Mouse (Mus musculus) monocyte, adult 59 days (primary cell): Measurements from ENCODE around the gene Gabre. TPM values are rescaled to one million over a fixed set of nuclear protein-coding genes. Genes with fewer than 3 reads are reported as not detected.

Experiments used
- total RNA-seq, 2 experiments: library from RNA; stranded (reverse); gene quantifications; one replicate each; pipeline ENCODE4 v1.2.4; 2023

The Gabre gene
- total RNA-seq = 1 to 10 TPM in 1 of 2 experiments, not detected in 1; 4.0 TPM

DNA sequence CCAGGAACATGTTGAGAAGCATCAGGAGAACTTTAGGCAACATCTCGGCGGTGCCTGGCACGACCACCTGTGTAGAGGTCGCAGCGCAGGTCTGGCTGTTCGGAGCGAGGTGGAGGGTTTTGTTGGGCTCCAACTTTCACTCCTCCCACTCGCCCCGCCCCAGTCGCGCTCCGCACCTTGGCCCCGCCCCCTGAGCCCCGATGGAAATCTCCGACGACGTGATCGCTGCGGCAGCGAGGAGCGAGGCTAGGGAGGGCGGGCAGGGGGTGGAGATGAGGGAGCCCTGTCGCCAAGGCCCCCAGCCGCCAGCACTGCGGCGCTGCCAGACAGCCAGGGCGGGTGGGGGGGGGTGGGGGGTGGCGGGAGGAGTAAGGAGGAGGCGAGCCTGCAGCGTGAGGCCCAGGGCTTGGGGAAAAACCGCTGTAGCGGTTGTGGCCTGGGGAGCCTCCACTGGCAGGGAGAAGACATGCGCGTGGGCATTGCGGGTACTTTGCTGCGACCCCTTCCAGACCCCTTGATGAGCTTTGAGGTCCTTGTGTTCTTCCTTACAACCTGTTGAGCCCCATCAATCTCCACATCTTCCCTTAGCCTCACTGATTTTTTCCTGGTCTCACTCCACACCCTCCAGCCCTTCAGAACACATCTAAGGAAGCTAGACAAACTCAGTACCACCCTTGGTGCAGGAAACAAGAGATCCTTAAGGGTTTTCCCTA is at the start of gene Gabre:
TSS of gene Gabre (minus strand) at position 145 of the 713 bp plus-strand sequence.

DNA sequence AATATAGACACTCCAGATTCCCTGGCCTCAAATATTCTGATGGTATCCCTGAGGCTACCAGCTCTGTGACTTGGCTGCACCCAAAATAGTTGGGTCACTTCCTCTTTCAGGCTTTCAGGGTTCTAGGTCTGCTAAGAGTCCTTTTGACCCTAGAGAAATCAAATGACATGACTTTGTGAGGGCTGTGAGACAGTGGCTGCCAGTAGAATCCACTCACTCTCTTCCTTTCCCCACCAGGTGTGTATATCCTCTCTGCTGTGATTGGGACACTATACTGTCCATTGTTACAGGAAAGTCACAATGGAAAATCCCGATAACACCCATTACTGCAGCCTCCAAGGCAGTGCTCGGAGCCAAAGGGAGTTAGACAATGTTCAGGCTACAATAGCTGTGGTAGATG is 52.9 kb downstream of the Gabre start, which contains the start of gene Magea4:
TSS of gene Magea4 (plus strand) at position 301 of the 400 bp plus-strand sequence.

Other genes starting within 250 kb of the Gabre start
- not detected for gene Magea4, start 52.8 kb downstream of the Gabre start, total RNA-seq
- not detected for gene Magea10, start 112.1 kb upstream of the Gabre start, total RNA-seq